Comparison of ENCODE assay signal across 9 mouse cellular contexts in the genomic region with DNA sequence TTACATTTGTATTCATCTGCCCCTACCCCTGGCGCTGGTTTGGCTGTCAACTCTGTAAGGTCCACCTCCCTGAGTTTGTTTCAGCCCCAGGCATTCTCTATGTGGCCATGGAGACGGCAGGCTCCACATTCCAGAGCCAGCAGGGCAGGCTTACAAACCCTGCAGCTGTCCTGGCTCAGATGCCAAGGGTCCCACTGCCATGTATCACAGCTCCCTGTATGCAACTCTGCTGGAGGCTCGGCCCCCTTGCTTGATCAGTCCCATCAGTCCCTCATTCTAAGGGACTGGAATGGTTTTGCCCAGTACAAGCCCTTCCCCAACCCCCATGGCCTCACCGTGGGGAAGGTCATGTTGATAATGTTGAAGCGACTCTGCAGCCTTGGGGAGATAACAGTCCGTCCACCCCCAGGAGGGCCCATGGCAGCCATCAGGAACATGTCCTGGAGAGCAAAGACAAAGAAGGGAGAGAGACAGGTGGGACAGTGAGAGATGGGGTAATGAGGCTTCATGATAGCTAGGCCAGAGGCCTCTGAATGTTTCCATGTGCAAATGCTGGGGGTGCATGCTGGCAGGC. TPM values are rescaled to one million over a fixed set of nuclear protein-coding genes. Genes with fewer than 3 reads are reported as not detected.
DNase-seq lines count a peak whose midpoint lies in the region; ATAC-seq lines count a peak whose summit lies in the region.
"Had no signal": no experiment of that assay in that cellular context is flagged by ENCODE, and none has a peak within 500 bp of the region (broad histone marks: within the 10 kb centered on the region; RNA-seq: fewer than 3 reads in every experiment).

No protein-coding gene starts in this region.

- H3K4me1 ChIP-seq in heart, embryonic 10.5 days = peaks cover 61% of the 10 kb centered on the region
- peaks cover 22% of the 10 kb centered on the region for H3K4me1 ChIP-seq in limb, embryonic 13.5 days

- peak overlapping the region; percentile 25; the same call in 1 of the 2 replicates for H3K4me3 ChIP-seq in heart, embryonic 10.5 days
- H3K4me3 ChIP-seq in limb, embryonic 13.5 days = no peak overlapping the region

- peak; percentile 86 for DNase-seq in heart, embryonic 10.5 days (ENCODE audit: low spot score)
- no peak for DNase-seq in heart, adult 11 months
- DNase-seq in adrenal gland, postnatal 25 days = peak; percentile 25
- DNase-seq in heart, postnatal 4 days = peak; percentile 52
- no peak for DNase-seq in T-cell, adult 2 months (ENCODE audit: low spot score)
- DNase-seq in B cell, adult 2 months = no peak
- no peak for DNase-seq in urinary bladder, postnatal 36 days (ENCODE audit: low spot score in 2 of 2)

- no peaks in the 10 kb centered on the region for H3K9me3 ChIP-seq in heart, embryonic 10.5 days
- H3K9me3 ChIP-seq in limb, embryonic 13.5 days = no peaks in the 10 kb centered on the region

- H3K27me3 ChIP-seq in heart, embryonic 10.5 days (ENCODE audit: insufficient read depth, poor library complexity, severe bottlenecking) = no peaks in the 10 kb centered on the region
- no peaks in the 10 kb centered on the region for H3K27me3 ChIP-seq in limb, embryonic 13.5 days

- WGBS in heart, embryonic 10.5 days = 5% methylated on average over 6 of the region's 6 CpGs
- WGBS in limb, embryonic 13.5 days = 51% methylated on average over 6 of the region's 6 CpGs

- no peaks in the 10 kb centered on the region for H3K36me3 ChIP-seq in heart, embryonic 10.5 days
- H3K36me3 ChIP-seq in limb, embryonic 13.5 days = no peaks in the 10 kb centered on the region

- H3K27ac ChIP-seq in heart, embryonic 10.5 days = peak overlapping the region; percentile 80
- H3K27ac ChIP-seq in limb, embryonic 13.5 days = peak overlapping the region; percentile 10; the same call in 1 of the 2 replicates
- H3K27ac ChIP-seq: macrophage had no signal

- H3K4me2 ChIP-seq in limb, embryonic 13.5 days (replicated peaks) = 0 out of 2 replicates have a peak overlapping the region, but pooled peaks have one; percentile 1

- no peak overlapping the region for H3K9ac ChIP-seq in limb, embryonic 13.5 days

- ATAC-seq in limb, embryonic 13.5 days (ENCODE audit: low FRiP score, low read depth) = no peak; the same call in 1 of the 2 replicates

RNA-seq across cellular contexts. Expression of a gene that starts 43.6 kb away (rescaled TPM):
- polyA plus RNA-seq in heart, embryonic 10.5 days (2016; fragmentation: Nextera tagmentation; extraction: Ambion mirVana) = 20.9 and 26.9 TPM in 2 replicates
- total RNA-seq in adrenal gland, postnatal 25 days (2021) = 45.1 and 46.2 TPM in 2 replicates
- total RNA-seq in heart, postnatal 4 days (2021) = 10 to 100 TPM; 48.3 to 49.7 TPM
- 47.3 and 49.3 TPM in 2 replicates for polyA plus RNA-seq in limb, embryonic 13.5 days (2015; fragmentation: Nextera tagmentation; extraction: Ambion mirVana)

RNA-seq across cellular contexts. Expression of a gene that starts 59.1 kb away (rescaled TPM):
- 38.9 and 52.5 TPM in 2 replicates for polyA plus RNA-seq in heart, embryonic 10.5 days (2016; fragmentation: Nextera tagmentation; extraction: Ambion mirVana)
- total RNA-seq in adrenal gland, postnatal 25 days (2021) = 13.9 and 16.9 TPM in 2 replicates
- 10 to 100 TPM; 37.1 to 38.3 TPM for total RNA-seq in heart, postnatal 4 days (2021)
- 24.0 and 25.6 TPM in 2 replicates for polyA plus RNA-seq in limb, embryonic 13.5 days (2015; fragmentation: Nextera tagmentation; extraction: Ambion mirVana)

Comparison
In these comparisons a context has a peak if more than half of its experiments do, and no peak if none do; other contexts are left out.
1. DNase-seq: peak in heart, embryonic 10.5 days (single experiment), adrenal gland, postnatal 25 days (single experiment) and heart, postnatal 4 days (single experiment); none in heart, adult 11 months (single experiment), T-cell, adult 2 months (single experiment), B cell, adult 2 months (0 of 2) and urinary bladder, postnatal 36 days (0 of 2).